Mouse (Mus musculus) spleen, embryonic (tissue): Measurements from ENCODE around the gene Zfp455.
"Not testable (repeated sequence)": the region's sequence is repeated elsewhere in the genome, so short reads cannot be mapped to it uniquely, and the experiment has no call there.

ENCODE experiments used
- CTCF ChIA-PET: fragments of 350-600 bp; sonication (Branson Sonifier 250); formaldehyde crosslinking; loops from one replicate; lab custom pipeline; 2022; lab: Charles Lee

Gene Zfp455

DNA sequence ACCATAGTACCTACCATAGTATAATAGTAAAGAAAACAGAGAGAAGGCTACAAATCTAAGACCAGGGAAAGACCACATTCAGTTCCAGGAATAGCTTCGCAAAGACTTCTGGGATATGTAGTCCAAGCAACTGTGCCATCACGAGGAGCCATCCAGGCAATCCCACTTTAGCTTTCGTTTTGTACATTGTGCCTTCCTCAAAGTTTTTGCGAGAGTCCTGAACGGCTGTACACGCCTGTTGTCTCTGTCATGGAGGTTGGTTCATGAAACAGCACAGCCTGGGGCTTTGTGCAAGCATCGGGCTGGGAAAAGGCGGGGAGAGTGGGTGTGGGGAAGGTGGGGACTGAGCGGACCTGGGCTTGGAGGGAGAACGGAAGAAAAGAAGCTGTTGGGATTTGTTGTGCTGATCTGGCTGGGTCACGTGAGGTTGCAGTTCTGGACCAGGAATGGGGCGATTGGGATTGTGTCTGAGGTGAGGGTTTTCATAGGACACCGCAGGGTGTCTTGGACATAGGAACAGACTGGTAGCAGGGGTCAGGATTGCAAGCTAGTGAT is at the start of gene Zfp455:
Gene Zfp455, plus strand, starts transcription at position 167 of the 555 bp plus-strand sequence.
- CTCF ChIA-PET: interaction anchor here (0.8 kb wide), 1 partner anchor 20 kb away, joined by 3 read pairs; no protein-coding TSS in a partner anchor

DNA sequence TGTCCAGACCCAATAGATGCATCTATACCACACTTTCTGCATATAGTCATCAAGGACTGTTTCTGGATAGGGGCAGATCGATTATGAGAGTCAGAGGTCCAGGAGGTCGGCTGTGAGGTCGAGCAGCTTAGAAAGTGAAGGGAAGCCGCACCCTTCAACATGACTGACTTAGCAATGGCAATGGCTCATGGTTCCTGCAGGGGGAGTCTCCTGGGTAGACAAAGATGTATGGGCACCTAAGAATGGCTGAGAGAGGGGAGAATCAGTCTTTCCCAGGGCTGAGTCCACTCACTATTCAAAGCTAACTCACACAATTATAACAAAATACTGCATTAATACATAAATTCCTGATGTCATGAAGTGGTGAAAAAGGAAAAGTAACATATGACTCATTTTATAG is 28.2 kb upstream of the Zfp455 start:
- CTCF ChIA-PET: not testable (repeated sequence)

DNA sequence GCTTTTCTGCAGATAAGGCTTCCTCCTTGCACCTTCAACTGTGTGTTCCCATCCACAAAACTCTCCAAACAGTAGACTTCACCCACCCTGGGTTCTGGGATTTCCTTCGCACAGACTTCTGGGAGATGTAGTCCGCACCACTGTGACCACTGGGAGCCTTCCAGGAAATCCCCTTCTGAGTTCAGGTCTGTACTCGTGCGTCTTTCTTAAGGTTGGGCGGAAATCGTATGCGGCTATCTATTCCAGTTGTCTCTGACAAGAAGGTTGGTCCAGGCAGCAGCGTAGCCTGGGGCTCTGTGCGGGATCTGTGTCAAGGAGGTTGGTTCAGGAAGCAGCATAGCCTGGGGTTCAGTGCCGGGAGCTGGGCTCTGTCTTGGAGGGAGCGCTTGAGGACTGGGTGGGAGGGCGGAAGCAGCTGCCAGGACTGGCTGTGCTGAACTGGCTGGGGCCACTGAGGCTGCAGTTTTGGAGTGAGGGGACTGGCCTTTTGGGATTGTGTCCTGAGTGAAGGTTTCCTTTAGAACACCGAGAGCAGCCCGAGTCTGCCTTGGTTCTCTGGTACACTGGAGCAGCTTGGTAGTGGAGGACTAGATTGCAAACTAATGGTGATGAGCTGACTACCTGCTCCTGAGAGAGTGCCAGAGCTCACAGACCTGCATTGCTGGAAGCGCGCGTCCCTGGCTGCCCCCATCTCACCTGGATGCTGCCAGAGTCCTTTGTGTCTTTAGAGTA is 21.1 kb upstream of the Zfp455 start, which contains the start of gene Rsl1:
Gene Rsl1, plus strand, starts transcription at position 192 of the 732 bp plus-strand sequence.
- CTCF ChIA-PET: interaction anchor here (0.8 kb wide), 1 partner anchor 112 kb away, joined by 10 read pairs; the partner anchor contains the start of gene Zfp712

DNA sequence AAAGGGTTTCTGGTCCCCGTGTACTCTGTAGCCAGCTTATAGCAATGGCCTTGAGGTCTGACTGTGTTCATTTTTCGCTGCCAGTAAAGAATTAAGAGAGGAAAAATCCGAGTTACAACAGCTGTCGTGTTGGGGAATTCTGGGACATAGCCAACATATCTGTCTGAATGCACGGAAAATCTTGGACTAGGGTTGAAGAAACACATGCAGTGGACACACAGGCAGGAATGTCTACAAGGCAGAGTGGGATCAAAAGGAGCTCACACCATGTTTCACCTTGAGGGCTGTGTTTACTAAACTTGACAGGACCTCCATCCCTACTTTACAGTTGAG is 20.6 kb upstream of the Zfp455 start:
- CTCF ChIA-PET: no interaction called here

DNA sequence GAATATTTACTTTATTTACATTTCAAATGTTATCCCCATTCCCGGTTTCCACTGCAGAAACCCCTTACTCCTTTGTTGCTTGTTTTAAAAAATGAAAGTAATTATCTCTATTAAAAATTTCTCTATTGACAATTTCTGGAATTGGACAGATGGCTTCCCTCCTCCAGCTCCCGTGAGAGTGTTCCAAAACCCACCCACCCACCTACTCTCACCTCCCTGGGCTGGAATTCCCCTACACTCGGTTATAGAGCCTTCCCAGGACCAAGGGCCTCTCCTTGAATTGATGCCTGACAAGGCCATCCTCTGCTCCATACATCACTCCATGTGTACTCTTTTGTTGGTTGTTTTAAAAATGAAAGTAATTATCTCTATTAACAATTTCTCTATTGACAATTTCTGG is 7.3 kb downstream of the Zfp455 start:
- CTCF ChIA-PET: no interaction called here

DNA sequence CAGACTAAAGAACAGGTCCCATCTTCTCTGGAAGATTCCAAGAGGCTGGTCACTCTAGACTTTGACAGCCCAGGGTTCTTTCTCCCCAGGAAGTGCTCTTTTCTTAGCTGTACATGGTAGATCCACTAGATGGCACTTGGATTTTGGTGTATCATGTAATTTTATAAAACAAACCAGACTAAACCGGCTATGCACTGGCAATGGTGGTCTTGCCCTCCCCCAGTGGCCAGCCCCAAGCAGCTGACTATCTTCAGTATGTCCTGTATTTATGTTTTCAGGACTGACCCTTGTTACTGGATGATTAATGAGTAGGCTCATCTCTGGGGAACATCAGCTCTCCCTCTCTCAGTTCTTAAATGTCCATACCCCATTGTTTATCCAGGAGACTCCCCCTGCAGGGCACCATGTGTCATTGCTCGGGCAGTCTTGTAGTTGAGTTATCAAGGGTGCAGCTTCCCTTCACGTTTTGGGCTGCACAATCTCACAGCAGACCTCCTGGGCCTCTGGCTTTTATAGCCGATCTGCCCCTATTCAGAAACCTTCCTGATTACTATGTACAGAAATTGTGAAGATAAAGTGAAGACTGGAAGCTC is 19.8 kb downstream of the Zfp455 start:
- CTCF ChIA-PET: interaction anchor here (0.9 kb wide), 1 partner anchor 19 kb away, joined by 3 read pairs; no protein-coding TSS in a partner anchor
